Mouse (Mus musculus) leukemia stem cell, adult 10-12 weeks (primary cell): ENCODE measurements around the gene Ahnak. TPM values are rescaled to one million over a fixed set of nuclear protein-coding genes. Genes with fewer than 3 reads are reported as not detected.

Experiments
- polyA plus RNA-seq: library from polyadenylated mRNA; stranded (reverse); fragments of >175 nt; gene quantifications from 2 replicates; pipeline ENCODE4 v1.2.3, GENCODE M21; 2012; ENCODE audit warnings: low replicate concordance

The Ahnak gene
- 6.4 and 8.8 TPM in 2 replicates for polyA plus RNA-seq

GRCm38 (mm10) chr19:8989066-8989566, at the start of gene Ahnak:
Gene Ahnak, plus strand, starts transcription at chr19:8989284.

GRCm38 (mm10) chr19:8941515-8942217, 47.4 kb upstream of the Ahnak start, which contains the start of gene Mta2:
Gene Mta2, plus strand, starts transcription at chr19:8941875.

GRCm38 (mm10) chr19:8953135-8954039, 35.7 kb upstream of the Ahnak start, which contains the start of gene Tut1:
Gene Tut1, plus strand, starts transcription at chr19:8953847.

GRCm38 (mm10) chr19:8966590-8967372, 22.3 kb upstream of the Ahnak start, which contains the start of gene Eef1g:
Gene Eef1g, plus strand, starts transcription at chr19:8967041.

GRCm38 (mm10) chr19:9087821-9088220, 98.7 kb downstream of the Ahnak start, which contains the start of gene Scgb1a1:
Gene Scgb1a1, minus strand, starts transcription at chr19:9087958.

Other genes with a start within 250 kb of the Ahnak start
- not detected in 2 replicates for gene 1700092M07Rik, start 248.6 kb upstream of the Ahnak start, polyA plus RNA-seq
- gene Stx5a, start 247.9 kb upstream of the Ahnak start, polyA plus RNA-seq: 17.5 and 22.6 TPM in 2 replicates
- 39.0 and 42.9 TPM in 2 replicates for gene Nxf1, start 232.2 kb upstream of the Ahnak start, polyA plus RNA-seq
- 69.6 and 147 TPM in 2 replicates for gene Tmem223, start 218.3 kb upstream of the Ahnak start, polyA plus RNA-seq
- gene Tmem179b, start 214.8 kb upstream of the Ahnak start, polyA plus RNA-seq: 19.3 and 85.5 TPM in 2 replicates
- 47.7 and 56.1 TPM in 2 replicates for gene Taf6l, start 202.9 kb upstream of the Ahnak start, polyA plus RNA-seq
- gene Polr2g, start 190.7 kb upstream of the Ahnak start, polyA plus RNA-seq: 4.5 and 17.9 TPM in 2 replicates
- 0.39 and 2.0 TPM in 2 replicates for gene Zbtb3, start 186.7 kb upstream of the Ahnak start, polyA plus RNA-seq
- gene Ttc9c, start 170.0 kb upstream of the Ahnak start, polyA plus RNA-seq: 4.0 and 4.6 TPM in 2 replicates
- gene Hnrnpul2, start 169.3 kb upstream of the Ahnak start, polyA plus RNA-seq: 59.4 and 120 TPM in 2 replicates
- 40.3 and 101 TPM in 2 replicates for gene AC129217.1, start 159.5 kb upstream of the Ahnak start, polyA plus RNA-seq
- 36.5 and 111 TPM in 2 replicates for gene Bscl2, start 151.8 kb upstream of the Ahnak start, polyA plus RNA-seq
- gene Gng3, start 150.1 kb upstream of the Ahnak start, polyA plus RNA-seq: not detected in 2 replicates
- gene Lrrn4cl, start 138.5 kb upstream of the Ahnak start, polyA plus RNA-seq: 0.09 and 0.24 TPM in 2 replicates
- gene Ubxn1, start 117.8 kb upstream of the Ahnak start, polyA plus RNA-seq: 78.0 and 79.9 TPM in 2 replicates
- gene Uqcc3, start 108.4 kb upstream of the Ahnak start, polyA plus RNA-seq: 10.7 and 29.9 TPM in 2 replicates
- 1.7 TPM in 1 of 2 replicates, not detected in the other for gene Lbhd1, start 105.6 kb upstream of the Ahnak start, polyA plus RNA-seq
- gene Gm49403, start 105.4 kb upstream of the Ahnak start, polyA plus RNA-seq: not detected in 2 replicates
- 12.1 and 24.9 TPM in 2 replicates for gene 1810009A15Rik, start 100.4 kb upstream of the Ahnak start, polyA plus RNA-seq
- gene Gm49416, start 100.4 kb upstream of the Ahnak start, polyA plus RNA-seq: 0.92 and 16.1 TPM in 2 replicates
- 35.0 and 93.2 TPM in 2 replicates for gene Ints5, start 96.3 kb upstream of the Ahnak start, polyA plus RNA-seq
- gene Ganab, start 91.2 kb upstream of the Ahnak start, polyA plus RNA-seq: 35.8 and 36.8 TPM in 2 replicates
- gene B3gat3, start 68.9 kb upstream of the Ahnak start, polyA plus RNA-seq: 110 and 144 TPM in 2 replicates
- 28.2 and 31.8 TPM in 2 replicates for gene Rom1, start 59.9 kb upstream of the Ahnak start, polyA plus RNA-seq
- 92.9 and 101 TPM in 2 replicates for gene Eml3, start 59.7 kb upstream of the Ahnak start, polyA plus RNA-seq
- 33.6 and 60.7 TPM in 2 replicates for gene Mta2, start 47.4 kb upstream of the Ahnak start, polyA plus RNA-seq
- 41.2 and 58.4 TPM in 2 replicates for gene Tut1, start 35.4 kb upstream of the Ahnak start, polyA plus RNA-seq
- gene Eef1g, start 22.2 kb upstream of the Ahnak start, polyA plus RNA-seq: 34.0 and 130 TPM in 2 replicates
- not detected in 2 replicates for gene Scgb1a1, start 98.7 kb downstream of the Ahnak start, polyA plus RNA-seq
- 25.5 and 77.5 TPM in 2 replicates for gene Asrgl1, start 146.4 kb downstream of the Ahnak start, polyA plus RNA-seq